Mouse (Mus musculus) forebrain, embryonic 15.5 days (tissue): Measurements from ENCODE around the gene Fchsd2. TPM values are rescaled to one million over a fixed set of nuclear protein-coding genes. Genes with fewer than 3 reads are reported as not detected.

ENCODE experiments used
- ATAC-seq: fragments of 200-750 bp; cut with Nextera tagmentation; replicated peaks from 2 replicates; pipeline ENCODE4 v1.8.0; 2017; ENCODE audit warnings: mild to moderate bottlenecking, moderate TSS enrichment, moderate library complexity
- H3K27ac ChIP-seq: fragments of 300-500 bp; sonication (generic); replicated peaks from 2 replicates; pipeline ENCODE4 v1.5.1; 2015; ENCODE audit warnings: mild to moderate bottlenecking, inconsistent platforms
- H3K27me3 ChIP-seq: fragments of 300-500 bp; sonication (generic); 2 replicates; pipeline ENCODE4 v1.6.1; 2015; ENCODE audit warnings: inconsistent platforms
- H3K36me3 ChIP-seq: fragments of 300-500 bp; sonication (generic); 2 replicates; pipeline ENCODE4 v1.6.1; 2015; ENCODE audit warnings: mild to moderate bottlenecking, inconsistent platforms
- H3K4me1 ChIP-seq: fragments of 300-500 bp; sonication (generic); 2 replicates; pipeline ENCODE4 v1.6.1; 2015; ENCODE audit warnings: inconsistent platforms
- H3K4me2 ChIP-seq: fragments of 300-500 bp; sonication (generic); replicated peaks from 2 replicates; pipeline ENCODE4 v1.6.1; 2015; ENCODE audit warnings: mild to moderate bottlenecking, inconsistent platforms
- H3K4me3 ChIP-seq: fragments of 300-500 bp; sonication (generic); 2 replicates; pipeline ENCODE4 v1.5.1; 2015; ENCODE audit warnings: mild to moderate bottlenecking, inconsistent platforms
- H3K9ac ChIP-seq: fragments of 300-500 bp; sonication (generic); replicated peaks from 2 replicates; pipeline ENCODE4 v1.6.1; 2015; ENCODE audit warnings: mild to moderate bottlenecking, inconsistent platforms
- H3K9me3 ChIP-seq: fragments of 300-500 bp; sonication (generic); 2 replicates; pipeline ENCODE4 v1.6.1; 2016; ENCODE audit warnings: inconsistent platforms
- WGBS: fragments of 180-500 bp; shearing (Covaris S2); methylation state at CpG from one replicate; pipeline ENCODE4 v1.1.7; 2015; ENCODE audit warnings: mixed read lengths; 5-methylcytosine and 5-hydroxymethylcytosine counted together
- polyA plus RNA-seq: library from polyadenylated mRNA; unstranded; fragments of >200 nt; fragmentation: Nextera tagmentation; extraction: Ambion mirVana; gene quantifications from 2 replicates; pipeline ENCODE4 v1.2.1, GENCODE M21; 2015

The Fchsd2 gene
- polyA plus RNA-seq, 1 experiment from 2014 or later = 45.2 TPM

- 49% methylated on average over 5 of the region's 5 CpGs for WGBS
- Histone ChIP-seq H3K36me3 (no peaks in the 10 kb centered on the region), H3K4me2 (no peak overlapping the region), H3K27ac (no peak overlapping the region), H3K27me3 (no peaks in the 10 kb centered on the region), H3K4me3 (no peak overlapping the region), H3K9ac (no peak overlapping the region), H3K9me3 (no peaks in the 10 kb centered on the region), H3K4me1 (peaks cover 17% of the 10 kb centered on the region)
- ATAC-seq = no peak
These were observed 234.6 kb downstream of the Fchsd2 start for GRCm38 (mm10) chr7:101327263-101327662.

- H3K36me3 ChIP-seq = no peaks in the 10 kb centered on the region
- ATAC-seq = no peak
- no peak overlapping the region for H3K27ac ChIP-seq
- H3K4me1 ChIP-seq = peaks cover 17% of the 10 kb centered on the region
- no peak overlapping the region for H3K9ac ChIP-seq
- H3K4me2 ChIP-seq = no peak overlapping the region
- no peaks in the 10 kb centered on the region for H3K27me3 ChIP-seq
- no peak overlapping the region for H3K4me3 ChIP-seq
- WGBS = 75% methylated on average over 2 of the region's 2 CpGs
- no peaks in the 10 kb centered on the region for H3K9me3 ChIP-seq
These were observed 235.1 kb downstream of the Fchsd2 start for GRCm38 (mm10) chr7:101327786-101328185.

- 50% methylated on average over 4 of the region's 4 CpGs for WGBS
- H3K4me1 ChIP-seq = peaks cover 17% of the 10 kb centered on the region
- no peak overlapping the region for H3K4me3 ChIP-seq
- no peak overlapping the region for H3K4me2 ChIP-seq
- peak overlapping the region; percentile 53 for H3K27ac ChIP-seq
- no peaks in the 10 kb centered on the region for H3K9me3 ChIP-seq
- no peaks in the 10 kb centered on the region for H3K36me3 ChIP-seq
- no peak overlapping the region for H3K9ac ChIP-seq
- no peaks in the 10 kb centered on the region for H3K27me3 ChIP-seq
- peak; percentile 69 for ATAC-seq
These were observed 236.0 kb downstream of the Fchsd2 start for GRCm38 (mm10) chr7:101328621-101329158.

GRCm38 (mm10) chr7:101329606-101330005, 236.9 kb downstream of the Fchsd2 start:
- no peaks in the 10 kb centered on the region for H3K36me3 ChIP-seq
- H3K9ac ChIP-seq = no peak overlapping the region
- no peaks in the 10 kb centered on the region for H3K27me3 ChIP-seq
- no peak for ATAC-seq
- no peaks in the 10 kb centered on the region for H3K9me3 ChIP-seq
- H3K27ac ChIP-seq = no peak overlapping the region; the same call in 1 of the 2 replicates
- H3K4me2 ChIP-seq = no peak overlapping the region
- no peak overlapping the region for H3K4me3 ChIP-seq
- H3K4me1 ChIP-seq = peaks cover 17% of the 10 kb centered on the region
- 70% methylated on average over 4 of the region's 4 CpGs for WGBS

GRCm38 (mm10) chr7:101330074-101330840, 237.6 kb downstream of the Fchsd2 start:
- no peak for ATAC-seq
- 73% methylated on average over 10 of the region's 10 CpGs for WGBS

GRCm38 (mm10) chr7:101330841-101331173, 238.1 kb downstream of the Fchsd2 start:
- Histone ChIP-seq H3K4me1 (peaks cover 17% of the 10 kb centered on the region), H3K4me2 (no peak overlapping the region), H3K27me3 (no peaks in the 10 kb centered on the region), H3K27ac (no peak overlapping the region), H3K9ac (no peak overlapping the region), H3K36me3 (no peaks in the 10 kb centered on the region), H3K4me3 (no peak overlapping the region), H3K9me3 (no peaks in the 10 kb centered on the region)
- 72% methylated on average over 4 of the region's 4 CpGs for WGBS
- ATAC-seq = no peak

More at GRCm38 (mm10) chr7:101330074-101330840, 237.6 kb downstream of the Fchsd2 start:
- Histone ChIP-seq H3K9ac (no peak overlapping the region), H3K4me1 (peaks cover 17% of the 10 kb centered on the region), H3K4me3 (no peak overlapping the region), H3K27ac (no peak overlapping the region), H3K9me3 (no peaks in the 10 kb centered on the region), H3K27me3 (no peaks in the 10 kb centered on the region), H3K4me2 (no peak overlapping the region), H3K36me3 (no peaks in the 10 kb centered on the region)

GRCm38 (mm10) chr7:101332045-101332831, 239.6 kb downstream of the Fchsd2 start:
- H3K9ac ChIP-seq = no peak overlapping the region
- ATAC-seq = no peak
- H3K4me2 ChIP-seq = no peak overlapping the region
- 89% methylated on average over 5 of the region's 5 CpGs for WGBS
- peaks cover 17% of the 10 kb centered on the region for H3K4me1 ChIP-seq
- H3K27ac ChIP-seq = no peak overlapping the region
- H3K4me3 ChIP-seq = no peak overlapping the region
- H3K27me3 ChIP-seq = no peaks in the 10 kb centered on the region
- no peaks in the 10 kb centered on the region for H3K36me3 ChIP-seq
- H3K9me3 ChIP-seq = no peaks in the 10 kb centered on the region

Other genes starting within 250 kb of the Fchsd2 start
- gene Relt, start 229.4 kb upstream of the Fchsd2 start, polyA plus RNA-seq = 3.8 and 4.3 TPM in 2 replicates
- 7.3 and 7.6 TPM in 2 replicates for gene Arhgef17, start 160.8 kb upstream of the Fchsd2 start, polyA plus RNA-seq
- 2.2 and 2.7 TPM in 2 replicates for gene P2ry6, start 118.2 kb upstream of the Fchsd2 start, polyA plus RNA-seq
- 0.11 TPM in 1 of 2 replicates, not detected in the other for gene P2ry2, start 80.0 kb upstream of the Fchsd2 start, polyA plus RNA-seq
- gene Atg16l2, start 209.4 kb downstream of the Fchsd2 start, polyA plus RNA-seq = 23.4 and 23.7 TPM in 2 replicates
- gene Stard10, start 224.2 kb downstream of the Fchsd2 start, polyA plus RNA-seq = 5.8 and 8.0 TPM in 2 replicates